Mouse (Mus musculus): ENCODE measurements around the gene Ei24. TPM values are rescaled to one million over a fixed set of nuclear protein-coding genes. Genes with fewer than 3 reads are reported as not detected.

Gene Ei24
- polyA plus RNA-seq, 1 experiment from 2014 or later, result 64.2 TPM

DNA sequence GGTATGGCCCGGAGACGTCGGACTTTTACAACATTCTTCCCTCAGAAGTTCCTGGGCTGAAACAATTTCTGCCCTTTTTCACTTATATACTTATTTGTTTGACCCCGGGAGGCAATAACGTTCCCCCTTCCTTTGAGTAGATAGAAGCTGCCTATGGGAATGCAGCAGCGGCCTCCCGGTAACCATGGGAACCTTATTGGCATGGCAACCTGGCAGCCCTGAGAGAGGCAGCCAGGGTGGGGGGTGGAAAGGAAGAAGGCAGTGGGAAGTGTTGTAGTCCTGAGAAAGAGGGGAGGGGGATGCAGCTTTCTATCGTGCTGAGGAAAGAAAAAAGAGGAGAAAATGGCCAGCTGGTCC lies 24.4 kb upstream of the Ei24 start, which contains the start of gene Fez1:
Gene Fez1 (plus strand): TSS at position 221 of the 357 bp plus-strand sequence.
- Histone ChIP-seq H3K4me3 (ENCODE audit: low read depth, low read length) (peak within 1 kb of the TSS; percentile 12), H3K9me3 (ENCODE audit: control insufficient read depth, low read length) (no peaks in the 10 kb centered on the region), H3K36me3 (ENCODE audit: control insufficient read depth, insufficient read depth, low read length) (no peaks in the 10 kb centered on the region), H3K27me3 (ENCODE audit: control insufficient read depth, insufficient read depth, low read length) (no peaks in the 10 kb centered on the region), H3K27ac (ENCODE audit: low read depth, low read length) (peak within 1 kb of the TSS; percentile 90), H3K9ac (ENCODE audit: low read length) (peak within 1 kb of the TSS; percentile 45), H3K4me1 (ENCODE audit: control insufficient read depth, insufficient read depth, low read length) (peaks cover 11% of the 10 kb centered on the region), H3K4me2 (ENCODE audit: low read depth) (peak within 1 kb of the TSS; percentile 43)
- 2% methylated on average over 8 of the region's 8 CpGs for WGBS
- DNase-seq (ENCODE audit: low spot score), result peak; percentile 91
- ATAC-seq (ENCODE audit: insufficient read depth, low FRiP score, low TSS enrichment), result peak; percentile 96

DNA sequence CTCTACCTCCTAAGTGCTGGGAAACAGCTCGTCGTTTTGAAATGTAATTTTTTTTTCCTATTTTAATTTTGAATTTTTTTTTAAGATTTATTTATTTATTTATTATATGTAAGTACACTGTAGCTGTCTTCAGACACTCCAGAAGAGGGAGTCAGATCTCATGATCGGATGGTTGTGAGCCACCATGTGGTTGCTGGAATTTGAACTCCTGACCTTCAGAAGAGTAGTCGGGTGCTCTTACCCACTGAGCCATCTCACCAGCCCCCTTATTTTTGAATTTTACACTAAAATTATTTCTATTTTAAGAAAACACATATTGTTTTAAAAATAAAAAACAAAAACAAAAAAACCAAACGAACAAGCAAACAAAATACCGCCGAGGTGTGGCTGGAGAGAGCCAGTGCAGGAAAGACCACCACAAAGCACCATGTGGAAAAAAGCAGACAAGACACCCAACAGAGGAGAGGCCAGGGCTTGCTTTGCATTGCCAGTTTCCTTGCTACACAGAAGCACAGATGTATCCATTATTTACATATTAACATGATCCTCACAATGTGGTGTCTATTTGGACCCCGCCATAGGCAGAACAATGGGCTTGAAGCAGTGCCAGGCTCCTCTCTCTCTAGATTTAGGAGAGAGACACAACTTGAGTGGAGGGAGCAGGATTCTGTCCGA lies 23.9 kb upstream of the Ei24 start:
- Histone ChIP-seq H3K27ac (ENCODE audit: low read depth, low read length) (peak overlapping the region; percentile 90), H3K4me2 (ENCODE audit: low read depth) (peak overlapping the region; percentile 43), H3K27me3 (ENCODE audit: control insufficient read depth, insufficient read depth, low read length) (no peaks in the 10 kb centered on the region), H3K4me1 (ENCODE audit: control insufficient read depth, insufficient read depth, low read length) (peaks cover 11% of the 10 kb centered on the region), H3K4me3 (ENCODE audit: low read depth, low read length) (peak overlapping the region; percentile 12; the same call in 1 of the 2 replicates), H3K9me3 (ENCODE audit: control insufficient read depth, low read length) (no peaks in the 10 kb centered on the region), H3K9ac (ENCODE audit: low read length) (0 out of 2 replicates have a peak overlapping the region, but pooled peaks have one; percentile 2), H3K36me3 (ENCODE audit: control insufficient read depth, insufficient read depth, low read length) (no peaks in the 10 kb centered on the region)
- DNase-seq (ENCODE audit: low spot score) (no peak), ATAC-seq (ENCODE audit: insufficient read depth, low FRiP score, low TSS enrichment) (peak; percentile 87)
- 28% methylated on average over 9 of the region's 9 CpGs for WGBS

DNA sequence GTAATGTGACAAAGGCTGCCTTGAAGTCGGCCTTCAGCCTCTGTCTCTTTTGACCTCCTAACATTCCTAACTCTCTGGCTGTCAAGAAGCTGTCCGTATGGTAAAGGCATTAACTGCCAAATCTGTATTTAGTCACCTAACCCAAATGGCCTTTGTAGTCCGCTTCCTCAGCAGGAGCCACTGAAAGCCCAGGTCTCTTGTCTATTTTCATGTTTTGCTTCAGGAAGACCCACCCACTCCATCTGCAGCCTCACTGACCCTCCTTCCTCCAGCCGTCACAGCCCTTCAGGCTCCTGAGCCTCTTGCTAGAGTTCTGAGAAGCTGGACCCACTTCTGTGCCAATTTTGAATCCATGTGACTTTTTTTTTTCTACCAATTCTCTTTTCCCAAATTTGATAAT lies 21.7 kb upstream of the Ei24 start:
- Histone ChIP-seq H3K4me1 (ENCODE audit: control insufficient read depth, insufficient read depth, low read length) (peaks cover 11% of the 10 kb centered on the region), H3K9ac (ENCODE audit: low read length) (no peak overlapping the region), H3K9me3 (ENCODE audit: control insufficient read depth, low read length) (no peaks in the 10 kb centered on the region), H3K27me3 (ENCODE audit: control insufficient read depth, insufficient read depth, low read length) (no peaks in the 10 kb centered on the region), H3K4me2 (ENCODE audit: low read depth) (no peak overlapping the region), H3K4me3 (ENCODE audit: low read depth, low read length) (no peak overlapping the region), H3K27ac (ENCODE audit: low read depth, low read length) (no peak overlapping the region), H3K36me3 (ENCODE audit: control insufficient read depth, insufficient read depth, low read length) (no peaks in the 10 kb centered on the region)
- ATAC-seq (ENCODE audit: insufficient read depth, low FRiP score, low TSS enrichment) (no peak), DNase-seq (ENCODE audit: low spot score) (no peak)
- 52% methylated on average over 4 of the region's 4 CpGs for WGBS

DNA sequence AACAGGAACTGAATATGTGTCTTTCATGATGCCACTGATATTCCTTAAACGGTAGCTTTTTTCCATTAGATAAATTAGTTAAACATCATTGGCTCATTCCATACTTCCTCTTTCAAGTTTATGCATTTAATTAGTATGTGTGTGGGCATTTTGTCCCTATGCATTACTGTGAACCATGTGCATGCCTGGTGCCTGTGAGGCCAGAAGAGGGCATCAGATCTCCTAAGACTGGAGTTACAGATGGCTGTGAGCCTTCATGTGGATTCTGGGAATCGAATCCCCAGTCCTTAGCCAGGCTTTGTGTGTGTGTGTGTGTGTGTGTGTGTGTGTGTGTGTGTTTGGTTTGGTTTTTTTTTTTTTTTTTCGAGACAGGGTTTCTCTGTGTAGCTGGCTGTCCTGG lies 17.3 kb upstream of the Ei24 start:
- no peak overlapping the region for H3K4me2 ChIP-seq (ENCODE audit: low read depth)
- no peaks in the 10 kb centered on the region for H3K36me3 ChIP-seq (ENCODE audit: control insufficient read depth, insufficient read depth, low read length)
- no peak overlapping the region for H3K9ac ChIP-seq (ENCODE audit: low read length)
- WGBS, result 72% methylated on average over 3 of the region's 3 CpGs
- DNase-seq (ENCODE audit: low spot score) (no peak), ATAC-seq (ENCODE audit: insufficient read depth, low FRiP score, low TSS enrichment) (no peak)
- H3K9me3 ChIP-seq (ENCODE audit: control insufficient read depth, low read length), result no peaks in the 10 kb centered on the region
- no peaks in the 10 kb centered on the region for H3K4me1 ChIP-seq (ENCODE audit: control insufficient read depth, insufficient read depth, low read length)
- no peak overlapping the region for H3K27ac ChIP-seq (ENCODE audit: low read depth, low read length)
- H3K27me3 ChIP-seq (ENCODE audit: control insufficient read depth, insufficient read depth, low read length), result no peaks in the 10 kb centered on the region
- no peak overlapping the region for H3K4me3 ChIP-seq (ENCODE audit: low read depth, low read length)

DNA sequence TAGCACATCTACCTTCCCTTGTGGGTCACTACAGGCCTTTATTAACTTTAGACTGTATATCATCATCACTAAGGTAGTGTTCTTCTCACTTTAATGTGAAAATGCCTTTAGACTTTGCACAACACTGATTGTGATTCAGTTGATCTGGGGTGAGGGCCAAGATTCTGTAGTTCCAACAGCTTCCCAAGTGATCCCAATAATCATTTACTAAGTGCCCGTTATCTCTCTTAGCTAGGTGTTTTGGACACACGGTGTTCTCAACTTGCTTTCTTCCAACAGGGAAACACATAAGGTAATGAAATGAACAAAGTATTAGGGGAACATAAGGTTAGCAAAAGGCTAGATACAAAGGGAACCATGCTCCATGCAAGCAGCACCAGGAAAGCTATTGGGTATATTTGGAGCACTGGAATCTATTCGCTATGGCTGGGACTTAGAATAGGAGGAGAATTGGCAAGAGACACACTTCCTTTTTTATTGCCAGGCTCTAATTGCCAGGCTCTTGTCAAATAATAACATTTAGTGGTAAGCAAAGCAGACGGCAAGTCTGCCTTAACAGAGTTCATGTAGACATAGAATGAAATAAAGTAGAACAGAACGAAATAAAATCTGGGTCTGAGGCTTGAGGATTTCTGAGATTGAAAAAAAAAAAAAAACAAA lies 11.1 kb upstream of the Ei24 start:
- no peak overlapping the region for H3K4me2 ChIP-seq (ENCODE audit: low read depth)
- H3K27ac ChIP-seq (ENCODE audit: low read depth, low read length), result no peak overlapping the region
- 86% methylated on average over 5 of the region's 5 CpGs for WGBS
- no peaks in the 10 kb centered on the region for H3K36me3 ChIP-seq (ENCODE audit: control insufficient read depth, insufficient read depth, low read length)
- ATAC-seq (ENCODE audit: insufficient read depth, low FRiP score, low TSS enrichment) (no peak), DNase-seq (ENCODE audit: low spot score) (no peak)
- no peak overlapping the region for H3K4me3 ChIP-seq (ENCODE audit: low read depth, low read length)
- H3K4me1 ChIP-seq (ENCODE audit: control insufficient read depth, insufficient read depth, low read length), result no peaks in the 10 kb centered on the region
- H3K27me3 ChIP-seq (ENCODE audit: control insufficient read depth, insufficient read depth, low read length), result no peaks in the 10 kb centered on the region
- no peaks in the 10 kb centered on the region for H3K9me3 ChIP-seq (ENCODE audit: control insufficient read depth, low read length)
- no peak overlapping the region for H3K9ac ChIP-seq (ENCODE audit: low read length)

DNA sequence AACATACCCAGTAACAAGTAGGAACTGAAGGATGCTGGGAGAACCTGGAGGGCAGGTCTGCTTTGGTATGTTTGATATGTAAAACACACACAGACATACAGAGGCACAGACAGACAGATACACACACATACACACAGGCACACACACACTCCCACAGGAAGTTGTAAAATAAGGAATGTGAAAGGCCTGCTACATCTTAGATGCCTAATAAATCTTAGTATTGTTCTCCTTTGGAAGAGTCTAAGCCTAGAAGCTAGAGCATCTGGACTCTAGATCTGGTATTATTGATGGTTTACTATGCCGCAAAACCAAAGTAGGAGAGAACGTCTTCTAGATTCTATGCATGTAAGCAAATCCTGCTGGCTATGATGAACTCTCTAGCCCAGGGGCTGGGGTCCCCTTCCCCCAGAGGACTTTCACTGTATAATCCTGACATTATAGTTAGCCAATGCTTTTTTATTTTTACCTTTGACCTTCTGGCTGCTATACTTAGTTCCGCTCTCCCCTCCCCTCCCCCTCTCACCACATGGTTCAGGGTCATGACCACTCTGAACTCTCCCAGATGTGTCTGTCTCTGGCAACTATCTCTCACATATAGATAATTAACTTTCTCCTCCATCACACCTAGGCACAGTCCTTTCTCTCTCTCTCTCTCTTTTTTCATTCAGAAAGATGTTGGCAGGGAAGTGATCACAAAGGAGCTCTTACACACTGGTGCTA lies 8.2 kb upstream of the Ei24 start:
- Histone ChIP-seq H3K4me2 (ENCODE audit: low read depth) (no peak overlapping the region), H3K27me3 (ENCODE audit: control insufficient read depth, insufficient read depth, low read length) (no peaks in the 10 kb centered on the region), H3K4me1 (ENCODE audit: control insufficient read depth, insufficient read depth, low read length) (no peaks in the 10 kb centered on the region), H3K4me3 (ENCODE audit: low read depth, low read length) (no peak overlapping the region), H3K9ac (ENCODE audit: low read length) (no peak overlapping the region), H3K9me3 (ENCODE audit: control insufficient read depth, low read length) (no peaks in the 10 kb centered on the region), H3K27ac (ENCODE audit: low read depth, low read length) (no peak overlapping the region), H3K36me3 (ENCODE audit: control insufficient read depth, insufficient read depth, low read length) (no peaks in the 10 kb centered on the region)
- 61% methylated on average over 3 of the region's 3 CpGs for WGBS
- no peak for DNase-seq (ENCODE audit: low spot score)
- ATAC-seq (ENCODE audit: insufficient read depth, low FRiP score, low TSS enrichment), result no peak

DNA sequence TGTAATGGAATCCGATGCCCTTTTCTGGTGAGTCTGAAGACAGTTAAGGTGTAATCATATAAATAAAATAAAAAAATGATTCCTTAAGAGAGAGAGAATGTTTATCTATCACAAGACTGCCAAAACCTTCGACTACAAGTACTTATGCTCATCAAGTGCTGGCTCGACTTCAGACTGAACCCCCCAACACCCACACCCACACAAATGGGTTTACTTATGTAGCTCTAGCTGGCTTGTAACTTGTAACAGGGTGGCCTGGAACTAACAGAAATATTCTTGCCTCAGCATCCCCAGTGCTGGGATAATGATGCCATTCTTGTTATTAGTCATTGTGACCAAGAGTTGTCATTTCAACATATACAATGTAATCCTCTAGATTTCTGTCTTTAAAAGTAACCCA lies 6.7 kb upstream of the Ei24 start:
- no peak overlapping the region for H3K4me2 ChIP-seq (ENCODE audit: low read depth)
- no peak for DNase-seq (ENCODE audit: low spot score)
- H3K4me3 ChIP-seq (ENCODE audit: low read depth, low read length), result no peak overlapping the region
- no peaks in the 10 kb centered on the region for H3K36me3 ChIP-seq (ENCODE audit: control insufficient read depth, insufficient read depth, low read length)
- no peaks in the 10 kb centered on the region for H3K9me3 ChIP-seq (ENCODE audit: control insufficient read depth, low read length)
- no peak overlapping the region for H3K9ac ChIP-seq (ENCODE audit: low read length)
- 89% methylated on average over 3 of the region's 3 CpGs for WGBS
- ATAC-seq (ENCODE audit: insufficient read depth, low FRiP score, low TSS enrichment), result no peak
- no peaks in the 10 kb centered on the region for H3K4me1 ChIP-seq (ENCODE audit: control insufficient read depth, insufficient read depth, low read length)
- no peak overlapping the region for H3K27ac ChIP-seq (ENCODE audit: low read depth, low read length)
- no peaks in the 10 kb centered on the region for H3K27me3 ChIP-seq (ENCODE audit: control insufficient read depth, insufficient read depth, low read length)

DNA sequence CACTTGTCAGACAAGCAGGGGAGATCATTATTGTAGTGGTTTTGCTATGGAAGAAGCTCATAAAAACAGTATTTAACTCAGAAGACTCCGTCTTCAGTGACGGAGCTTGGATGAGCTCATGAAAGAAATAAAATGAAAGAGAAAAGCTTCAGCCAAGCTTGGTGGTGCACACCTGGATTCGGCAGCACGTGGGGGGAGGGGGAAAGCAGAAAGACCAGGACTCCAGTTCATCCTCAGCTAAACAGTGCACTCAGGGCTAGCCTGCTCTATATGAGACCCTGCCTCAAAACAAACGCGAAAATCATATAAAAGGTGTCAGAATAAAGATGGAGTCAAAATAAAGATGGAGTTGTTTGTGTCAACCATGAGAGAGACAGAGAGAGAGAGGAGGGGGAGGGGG lies 6.2 kb upstream of the Ei24 start:
- H3K4me3 ChIP-seq (ENCODE audit: low read depth, low read length), result no peak overlapping the region
- WGBS, result 83% methylated on average over 6 of the region's 6 CpGs
- no peak overlapping the region for H3K4me2 ChIP-seq (ENCODE audit: low read depth)
- no peaks in the 10 kb centered on the region for H3K9me3 ChIP-seq (ENCODE audit: control insufficient read depth, low read length)
- H3K27me3 ChIP-seq (ENCODE audit: control insufficient read depth, insufficient read depth, low read length), result no peaks in the 10 kb centered on the region
- no peak overlapping the region for H3K9ac ChIP-seq (ENCODE audit: low read length)
- no peak for ATAC-seq (ENCODE audit: insufficient read depth, low FRiP score, low TSS enrichment)
- no peaks in the 10 kb centered on the region for H3K36me3 ChIP-seq (ENCODE audit: control insufficient read depth, insufficient read depth, low read length)
- no peak for DNase-seq (ENCODE audit: low spot score)
- no peaks in the 10 kb centered on the region for H3K4me1 ChIP-seq (ENCODE audit: control insufficient read depth, insufficient read depth, low read length)
- H3K27ac ChIP-seq (ENCODE audit: low read depth, low read length), result no peak overlapping the region
